Mouse (Mus musculus) stomach, adult 2 months (tissue): ENCODE measurements around the gene Ces3b. TPM values are rescaled to one million over a fixed set of nuclear protein-coding genes. Genes with fewer than 3 reads are reported as not detected.

Source experiments
- polyA plus RNA-seq: library from polyadenylated mRNA; depleted of rRNA; stranded (reverse); fragments of >200 nt; gene quantifications from 2 replicates; pipeline ENCODE4 v1.2.3, GENCODE M21; 2012; rRNA removed

The Ces3b gene
- not detected in 2 replicates for polyA plus RNA-seq

DNA sequence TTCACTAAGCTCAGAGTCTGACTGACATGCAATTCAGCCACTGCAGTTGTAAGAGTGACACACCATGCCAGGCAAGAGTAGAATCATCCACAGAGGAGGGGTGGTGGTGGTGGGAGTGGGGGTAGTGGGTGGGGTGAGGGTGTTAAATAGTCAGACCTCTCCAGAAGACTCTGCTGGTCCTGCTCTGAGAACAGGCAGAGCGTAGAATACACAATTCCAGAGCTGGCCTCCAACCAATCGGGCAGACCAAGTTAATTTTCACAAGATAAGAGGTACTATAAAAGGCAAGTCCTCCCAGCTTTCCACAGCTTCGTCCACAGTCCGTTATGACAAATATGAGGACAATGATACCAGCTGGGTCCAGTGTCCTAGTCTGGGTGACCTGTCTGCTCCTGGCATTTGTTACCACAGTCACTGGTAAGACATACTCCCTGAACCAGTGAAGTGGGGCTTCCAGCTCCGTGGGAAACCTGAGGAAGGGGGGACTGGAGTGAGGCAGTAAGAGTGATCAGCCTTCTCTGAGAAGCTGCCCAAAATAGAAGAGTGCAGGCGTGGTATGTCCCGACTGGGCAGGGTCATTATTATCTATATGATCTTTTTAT lies at the start of gene Ces3b:
TSS of gene Ces3b (plus strand) at position 305 of the 602 bp plus-strand sequence.

DNA sequence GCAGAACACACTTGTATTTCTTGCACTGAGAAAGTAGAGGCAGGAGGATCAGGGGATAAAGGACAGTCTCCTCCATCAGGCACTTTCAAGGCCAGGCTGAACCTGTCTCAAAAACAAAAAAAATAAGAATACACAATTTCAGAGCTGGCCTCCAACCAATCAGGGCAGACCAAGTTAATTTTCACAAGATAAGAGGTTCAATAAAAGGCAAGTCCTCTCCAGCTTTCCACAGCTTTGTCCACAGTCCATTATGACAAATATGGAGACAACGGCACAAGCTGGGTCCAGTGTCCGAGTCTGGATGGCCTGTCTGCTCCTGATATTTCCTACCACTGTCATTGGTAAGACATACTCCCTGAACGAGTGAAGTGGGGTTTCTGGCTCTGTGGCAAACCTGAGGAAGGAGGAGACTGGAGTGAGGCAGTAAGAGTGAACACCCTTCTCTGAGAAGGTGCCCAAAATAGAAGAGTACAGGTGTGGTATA lies 35.1 kb upstream of the Ces3b start, which contains the start of gene Ces3a:
TSS of gene Ces3a (plus strand) at position 231 of the 484 bp plus-strand sequence.

DNA sequence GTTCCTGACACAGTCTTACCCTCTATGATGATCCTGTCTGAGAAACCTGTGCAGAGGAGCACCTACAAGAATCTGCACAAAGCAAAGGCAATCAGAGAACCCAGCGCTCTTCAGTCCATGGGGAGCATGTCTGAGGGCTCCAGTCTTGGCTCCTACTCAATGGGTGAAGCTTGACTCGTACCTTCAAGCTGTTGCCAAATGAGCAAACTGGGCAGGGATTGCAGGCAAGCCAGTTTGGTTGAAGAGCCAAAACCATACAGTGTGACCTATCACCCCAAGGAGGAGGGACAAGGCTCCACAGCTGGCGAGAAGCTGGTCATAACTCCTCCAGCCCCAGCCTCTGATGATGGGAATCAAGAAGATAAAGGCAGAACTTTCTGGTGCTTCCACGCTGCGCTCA lies 48.0 kb downstream of the Ces3b start, which contains the start of gene Ces4a:
TSS of gene Ces4a (plus strand) at position 292 of the 400 bp plus-strand sequence.

Other genes with a start within 250 kb of the Ces3b start
- 100 and 139 TPM in 2 replicates for gene Ces2c, start 236.7 kb upstream of the Ces3b start, polyA plus RNA-seq
- gene Ces2e, start 157.5 kb upstream of the Ces3b start, polyA plus RNA-seq = 1.4 and 3.1 TPM in 2 replicates
- gene Ces2f, start 136.4 kb upstream of the Ces3b start, polyA plus RNA-seq = 0.35 and 0.48 TPM in 2 replicates
- gene Ces2g, start 122.0 kb upstream of the Ces3b start, polyA plus RNA-seq = 27.5 and 41.8 TPM in 2 replicates
- not detected in 2 replicates for gene Ces2h, start 82.9 kb upstream of the Ces3b start, polyA plus RNA-seq
- 0.31 and 0.63 TPM in 2 replicates for gene Ces3a, start 35.2 kb upstream of the Ces3b start, polyA plus RNA-seq
- gene Ces4a, start 48.0 kb downstream of the Ces3b start, polyA plus RNA-seq = not detected in 2 replicates
- gene Cbfb, start 86.9 kb downstream of the Ces3b start, polyA plus RNA-seq = 2.1 and 2.3 TPM in 2 replicates
- gene D230025D16Rik, start 141.4 kb downstream of the Ces3b start, polyA plus RNA-seq = 13.5 and 13.8 TPM in 2 replicates
- gene B3gnt9, start 171.4 kb downstream of the Ces3b start, polyA plus RNA-seq = 6.5 and 27.1 TPM in 2 replicates
- 19.5 and 27.4 TPM in 2 replicates for gene Tradd, start 180.9 kb downstream of the Ces3b start, polyA plus RNA-seq
- gene Fbxl8, start 180.9 kb downstream of the Ces3b start, polyA plus RNA-seq = 7.8 and 13.6 TPM in 2 replicates
- gene Hsf4, start 186.0 kb downstream of the Ces3b start, polyA plus RNA-seq = 2.3 and 3.6 TPM in 2 replicates
- gene Nol3, start 192.4 kb downstream of the Ces3b start, polyA plus RNA-seq = 2.9 and 4.1 TPM in 2 replicates
- gene 4931428F04Rik, start 206.1 kb downstream of the Ces3b start, polyA plus RNA-seq = 2.8 and 3.0 TPM in 2 replicates
- 2.9 and 3.6 TPM in 2 replicates for gene Exoc3l, start 212.3 kb downstream of the Ces3b start, polyA plus RNA-seq
- gene E2f4, start 213.9 kb downstream of the Ces3b start, polyA plus RNA-seq = 75.3 and 82.4 TPM in 2 replicates
- gene Elmo3, start 221.8 kb downstream of the Ces3b start, polyA plus RNA-seq = 24.7 and 28.1 TPM in 2 replicates
- gene Lrrc29, start 242.5 kb downstream of the Ces3b start, polyA plus RNA-seq = 3.6 and 4.0 TPM in 2 replicates
- gene Tmem208, start 242.6 kb downstream of the Ces3b start, polyA plus RNA-seq = 73.4 and 87.5 TPM in 2 replicates